Mouse (Mus musculus) heart, postnatal 0 days (tissue): Measurements from ENCODE around the gene Fam102a.

Experiments used
- CTCF ChIP-seq: IDR thresholded peaks from 2 replicates; pipeline ENCODE4 v1.5.1; 2016; ENCODE audit warnings: antibody characterized with exemption, control low read depth, low read depth
- EP300 ChIP-seq: IDR thresholded peaks from 2 replicates; pipeline ENCODE4 v1.6.1; 2016; ENCODE audit warnings: antibody characterized with exemption, low read depth

GRCm38 (mm10) chr2:32555484-32555883 is 20.4 kb downstream of the Fam102a start:
- TF ChIP-seq EP300 (no peak), CTCF (no peak)
